Mouse (Mus musculus) liver, adult (tissue): ENCODE results near the gene Ndufs1.

Experiments used
- GATA4 ChIP-seq: IDR thresholded peaks from 2 replicates; pipeline ENCODE4 v1.6.1; 2014; ENCODE audit warnings: mild to moderate bottlenecking, low read length; ENCODE audit not compliant: insufficient replicate concordance

Gene Ndufs1

DNA sequence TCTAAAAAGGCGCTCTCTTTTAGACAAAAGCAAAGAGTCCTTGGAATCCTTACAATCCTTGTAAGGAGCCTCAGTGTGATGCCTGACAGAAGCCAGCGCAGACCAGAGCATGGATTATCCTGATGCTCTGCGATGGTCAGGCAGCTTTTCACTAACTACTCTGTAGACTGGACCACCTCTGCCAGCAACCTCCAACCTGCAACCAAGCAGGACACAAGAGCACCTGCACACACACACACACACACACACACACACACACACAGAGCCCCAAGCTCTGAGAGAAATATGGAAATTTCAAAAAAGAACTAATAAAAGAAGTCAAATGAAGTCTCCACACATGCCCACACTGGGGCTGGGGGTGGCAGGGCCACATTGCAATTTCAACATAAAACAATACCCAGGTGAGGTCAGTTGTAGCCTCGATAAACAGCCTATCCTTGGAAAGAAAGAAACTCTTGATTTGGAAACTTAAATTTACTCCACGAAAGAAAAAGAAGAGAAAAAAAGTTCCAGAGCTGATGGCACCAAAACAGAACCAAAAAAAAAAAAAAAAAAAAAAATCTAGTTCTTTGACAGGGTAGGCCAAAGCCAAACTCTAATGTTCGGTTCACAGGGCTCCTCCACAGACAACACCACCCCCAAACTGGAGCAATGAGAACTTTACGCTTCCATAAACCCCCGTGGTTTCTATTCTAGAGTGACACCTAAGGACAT lies 64.3 kb downstream of the Ndufs1 start:
- no peak for TF ChIP-seq GATA4

DNA sequence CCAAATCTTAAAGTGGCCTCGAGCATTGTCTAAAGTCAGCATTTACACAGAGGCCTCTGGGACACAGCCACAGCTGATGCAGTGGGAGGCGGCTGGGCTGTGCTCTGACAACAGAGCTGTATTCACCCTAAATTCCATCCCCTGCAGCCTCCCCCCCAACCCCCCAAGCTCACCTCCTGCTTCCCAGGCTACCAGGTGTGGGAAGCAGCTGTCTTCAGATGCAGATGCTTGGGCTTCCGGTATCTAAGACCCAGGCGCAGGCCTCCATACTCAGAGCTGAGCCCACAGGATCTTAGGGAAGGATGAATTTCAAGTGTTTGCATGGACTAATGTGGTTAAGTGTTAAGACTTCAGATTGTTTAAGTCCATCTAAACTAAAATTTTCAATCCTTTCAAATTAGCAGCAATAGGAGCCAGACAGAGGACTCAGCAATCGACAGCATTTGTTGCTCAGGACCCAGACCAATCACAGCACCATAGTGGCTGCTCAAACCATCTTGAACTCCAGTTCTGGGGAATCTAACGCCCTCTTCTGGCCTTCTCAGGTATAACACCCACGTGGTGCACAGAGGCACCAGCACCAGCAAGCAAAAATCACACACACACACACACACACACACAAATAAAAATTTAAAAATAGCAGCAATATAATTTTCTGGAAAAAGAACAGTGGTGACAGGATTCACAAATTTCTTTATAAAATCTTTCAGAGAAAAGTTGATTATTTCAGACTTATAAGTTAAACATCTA lies 65.9 kb downstream of the Ndufs1 start:
- no peak for TF ChIP-seq GATA4

DNA sequence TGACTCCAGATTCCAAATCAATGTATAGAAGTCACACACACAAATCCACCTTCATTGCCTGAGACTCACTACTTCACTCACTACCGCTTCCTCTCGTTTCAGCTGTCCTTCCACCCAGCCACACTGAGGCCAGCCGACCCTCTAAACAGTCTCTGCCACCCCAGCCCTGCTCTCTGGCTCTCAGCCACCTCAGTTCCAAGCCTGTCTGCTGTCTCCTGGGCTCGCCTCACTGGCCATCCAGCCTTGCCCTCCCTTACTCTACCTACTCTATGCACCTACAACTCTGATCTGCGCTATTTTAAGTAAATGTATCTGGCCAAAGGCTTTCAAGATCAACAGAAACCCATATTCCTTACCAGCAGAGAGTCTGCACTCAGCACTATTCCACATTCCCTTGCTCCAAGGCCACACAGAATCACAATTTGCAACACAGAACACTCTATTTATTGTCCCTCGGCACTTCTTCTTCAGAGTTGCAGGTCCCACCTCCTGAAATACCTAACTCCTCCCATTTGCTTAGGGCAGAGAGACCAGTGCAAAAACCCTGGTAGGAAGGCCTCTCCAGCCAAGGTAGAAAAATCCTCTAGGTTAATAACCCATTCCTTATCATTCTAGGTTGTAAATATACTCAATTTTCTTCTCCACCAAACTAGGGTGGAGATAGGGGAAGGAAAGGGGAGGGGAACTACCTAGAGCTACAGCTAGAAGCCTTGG lies 68.9 kb downstream of the Ndufs1 start:
- no peak for TF ChIP-seq GATA4

DNA sequence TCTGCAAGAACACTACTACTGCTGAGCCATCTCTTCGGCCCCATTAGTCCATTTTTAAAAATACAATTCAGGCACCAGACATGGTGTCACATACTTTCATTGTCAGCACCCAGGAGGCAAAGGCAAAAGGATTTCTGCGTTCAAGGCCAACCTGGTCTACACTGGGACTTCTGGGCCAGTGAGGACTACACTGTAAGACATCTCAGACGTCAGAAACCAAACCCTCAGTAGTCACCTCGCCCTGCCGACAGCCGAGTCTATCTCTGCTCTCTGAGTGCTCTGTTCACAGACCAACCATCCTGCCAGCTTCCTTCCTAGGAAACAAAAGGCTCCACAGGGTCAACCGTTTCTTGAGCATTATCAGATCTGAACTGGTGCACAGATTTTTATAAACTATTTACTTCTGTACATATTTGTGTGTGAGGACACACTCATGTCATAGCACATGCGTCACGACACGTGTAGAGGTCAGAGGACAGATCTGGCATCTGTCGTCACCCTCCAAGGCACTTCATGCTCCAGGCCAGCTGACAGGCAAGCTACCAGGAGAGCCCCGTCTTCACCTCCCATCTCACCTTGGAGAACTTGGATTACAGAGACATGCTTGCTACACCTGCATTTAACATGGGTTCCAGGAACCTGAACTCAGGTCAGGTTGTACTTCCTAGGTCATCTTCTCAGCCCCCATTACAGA lies 73.7 kb downstream of the Ndufs1 start:
- no peak for TF ChIP-seq GATA4

DNA sequence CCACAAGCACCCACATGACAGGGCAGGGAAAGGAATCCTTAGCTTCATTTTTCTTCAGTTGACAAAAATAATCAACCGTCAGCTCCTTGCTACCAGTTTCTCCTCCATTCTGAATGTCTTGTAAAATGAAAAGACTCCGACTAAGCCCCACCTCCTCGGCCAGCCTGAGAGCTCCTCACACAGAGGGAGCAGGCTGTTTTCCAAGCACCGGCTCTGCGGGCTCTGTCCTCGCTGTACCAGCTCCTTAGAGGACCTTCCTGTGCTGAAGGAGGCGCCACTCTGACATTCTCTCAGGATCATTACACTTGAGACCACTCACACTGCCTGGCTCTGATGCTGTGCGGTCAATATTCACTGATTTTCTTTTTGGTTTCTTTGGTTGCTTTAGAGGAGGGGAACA lies 76.4 kb downstream of the Ndufs1 start:
- no peak for TF ChIP-seq GATA4

DNA sequence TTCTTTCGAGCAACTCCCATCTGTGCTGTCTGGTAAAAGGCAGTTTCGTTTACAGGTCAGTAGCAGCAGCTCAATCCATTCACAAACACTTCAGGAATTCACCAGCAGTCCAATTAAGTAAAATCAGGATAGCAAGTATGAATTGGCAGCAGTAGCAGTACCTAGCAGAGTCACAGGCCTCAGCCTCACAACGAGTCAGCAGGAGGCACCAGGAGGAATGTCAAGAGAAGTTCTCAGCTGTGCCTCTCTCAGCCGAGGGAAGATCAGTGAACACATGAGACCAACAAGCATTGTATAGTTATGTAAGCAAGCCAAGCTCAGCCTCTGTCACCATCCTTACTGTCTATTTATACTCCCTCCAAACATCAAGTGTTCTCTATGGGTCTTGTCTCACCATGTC lies 77.8 kb downstream of the Ndufs1 start:
- no peak for TF ChIP-seq GATA4

DNA sequence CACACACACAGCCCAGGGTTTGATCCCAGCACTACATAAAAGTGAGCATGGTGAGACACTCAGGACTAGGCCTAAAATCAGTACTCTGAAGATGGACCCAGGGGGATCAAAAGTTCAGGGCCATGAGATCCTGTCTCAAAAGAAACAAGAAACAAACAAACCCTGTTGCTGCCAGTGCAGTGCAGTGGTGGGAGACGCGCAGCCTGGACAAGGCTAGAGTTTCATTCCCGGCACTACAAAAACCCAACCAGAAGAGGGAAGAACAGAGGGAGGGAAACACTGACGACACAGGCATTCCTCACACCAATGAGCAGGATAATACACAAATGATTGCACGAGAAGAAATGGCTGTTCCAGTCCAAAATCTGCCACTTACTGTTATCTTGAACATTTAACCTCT lies 80.6 kb downstream of the Ndufs1 start:
- TF ChIP-seq GATA4 = no peak
